Mouse (Mus musculus) erythroblast, adult 5-6 weeks (primary cell): ENCODE data around the gene Actl6a. TPM values are rescaled to one million over a fixed set of nuclear protein-coding genes. Genes with fewer than 3 reads are reported as not detected.
"Not testable (repeated sequence)": the region's sequence is repeated elsewhere in the genome, so short reads cannot be mapped to it uniquely, and the experiment has no call there.

Source experiments
- ATAC-seq: replicated peaks from 2 replicates; pipeline ENCODE4 v1.8.0; 2016; ENCODE audit warnings: moderate number of reproducible peaks, mild to moderate bottlenecking, moderate TSS enrichment, inconsistent platforms; ENCODE audit not compliant: poor library complexity, low FRiP score, severe bottlenecking
- total RNA-seq, 2 experiments: library from RNA; stranded (forward) in 1 of 2; stranded (reverse) in 1 of 2; fragments of 150-400 nt in 1 of 2; fragments of 200-764, 138-1000 nt in 1 of 2; gene quantifications; 2 replicates each; pipeline versions ENCODE4 v1.2.3 to v1.2.4; 2015 to 2017; ENCODE audit warnings: low replicate concordance in 2 of 2

Gene Actl6a
- total RNA-seq, 2 experiments from 2014 or later, result 22.0 to 49.2 TPM

DNA sequence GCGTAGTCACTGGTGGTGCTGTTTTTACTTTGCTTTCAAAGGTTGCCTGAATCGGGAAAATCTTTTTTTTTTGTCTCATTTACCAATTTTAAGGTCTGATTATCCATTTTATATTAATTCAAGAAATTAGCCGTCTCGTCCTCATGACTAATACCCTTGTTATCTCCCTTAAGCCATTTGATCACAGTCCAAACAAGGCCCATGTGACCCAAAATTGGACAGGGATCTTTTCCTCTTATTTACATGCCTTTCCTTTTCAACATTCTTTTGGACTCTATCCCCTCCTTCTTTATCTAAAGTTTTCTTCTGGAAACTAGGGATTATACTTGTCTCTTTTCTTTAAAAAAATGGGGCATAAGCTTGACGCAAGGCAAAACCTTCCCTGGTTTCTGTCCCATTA lies 14.3 kb upstream of the Actl6a start:
- ATAC-seq, result no peak

- no peak for ATAC-seq
Observed at GRCm38 (mm10) chr3:32694211-32694610, 11.9 kb upstream of the Actl6a start.

DNA sequence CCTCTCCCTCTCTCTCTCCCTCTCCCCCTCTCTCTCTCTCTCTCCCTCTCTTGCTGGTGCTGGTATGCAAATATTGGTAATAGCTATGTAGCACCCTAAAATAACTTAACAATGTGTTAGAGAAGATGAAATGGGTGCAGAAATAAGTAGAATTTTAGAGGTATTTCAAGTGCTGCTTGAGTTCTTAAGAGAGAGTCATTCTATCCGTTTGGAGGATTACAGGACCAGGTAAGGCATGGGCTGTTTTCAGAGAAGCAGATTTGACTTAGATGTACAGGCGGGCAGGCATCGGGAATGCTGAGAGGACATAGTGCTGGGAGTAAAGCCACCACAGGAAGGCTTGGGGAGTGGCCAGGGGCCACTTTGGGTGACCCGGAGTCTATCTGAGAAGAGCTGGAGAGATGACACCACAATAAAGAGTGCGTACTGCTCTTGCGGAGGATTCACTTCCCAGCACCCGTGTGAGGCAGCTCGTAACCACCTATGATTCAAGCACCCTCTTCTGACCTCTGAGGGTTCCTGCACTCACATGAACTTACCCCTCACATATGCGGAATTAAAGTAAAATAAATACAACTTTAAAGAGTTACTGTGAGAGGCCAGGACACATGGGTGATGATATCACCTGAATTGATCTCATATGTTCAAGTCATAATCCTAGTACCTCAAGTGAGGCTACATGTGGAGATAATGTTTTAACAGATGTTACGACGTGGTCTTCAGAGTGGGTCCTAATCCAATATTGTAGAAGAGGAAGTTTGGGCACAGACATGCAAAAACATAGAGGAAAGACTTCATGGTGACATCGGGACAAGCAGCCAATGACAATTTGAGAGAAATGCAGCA lies 11.1 kb upstream of the Actl6a start:
- no peak for ATAC-seq

- 0 out of 2 replicates have a peak, but pooled peaks have one; percentile 44 for ATAC-seq
Observed at GRCm38 (mm10) chr3:32695583-32695980, 10.5 kb upstream of the Actl6a start.

- peak; percentile 90 for ATAC-seq
Observed at GRCm38 (mm10) chr3:32698228-32698863, 7.8 kb upstream of the Actl6a start.

DNA sequence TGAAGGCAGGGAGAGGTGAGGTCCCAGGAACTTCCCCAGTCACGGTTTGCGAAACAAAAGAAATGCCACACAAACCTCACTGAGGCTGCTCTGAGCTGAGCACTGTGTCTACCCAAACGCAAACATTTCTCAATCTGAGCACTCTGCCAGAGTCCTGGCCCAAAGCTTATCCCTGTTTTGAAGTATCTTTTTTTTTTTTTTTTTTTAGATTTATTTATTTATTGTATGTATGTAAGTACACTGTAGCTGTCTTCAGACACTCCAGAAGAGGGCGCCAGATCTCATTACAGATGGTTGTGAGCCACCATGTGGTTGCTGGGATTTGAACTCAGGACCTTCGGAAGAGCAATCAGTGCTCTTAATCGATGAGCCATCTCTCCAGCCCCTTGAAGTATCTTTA lies 2.1 kb upstream of the Actl6a start:
- not testable (repeated sequence) for ATAC-seq

DNA sequence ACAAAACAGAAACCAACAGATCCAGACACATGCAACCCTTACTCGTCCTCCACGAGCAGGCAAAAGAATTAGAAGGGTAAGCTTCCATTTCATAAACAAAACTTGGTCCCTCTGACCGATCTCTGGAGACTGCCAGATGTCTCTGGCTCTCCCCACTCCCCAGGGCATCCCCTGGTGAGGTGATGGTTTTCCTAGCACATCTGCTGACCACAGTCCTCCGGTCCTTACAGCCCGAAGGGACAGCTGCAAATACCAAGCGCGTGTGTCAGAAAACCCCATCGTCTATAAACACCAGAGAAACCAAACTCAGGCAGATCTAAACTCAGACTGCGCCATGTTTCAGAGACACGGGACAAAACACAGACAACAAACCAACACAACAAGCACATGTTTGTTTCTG lies 1.5 kb upstream of the Actl6a start:
- ATAC-seq, result not testable (repeated sequence)

GRCm38 (mm10) chr3:32708052-32708367 lies 1.9 kb downstream of the Actl6a start:
- ATAC-seq, result no peak

DNA sequence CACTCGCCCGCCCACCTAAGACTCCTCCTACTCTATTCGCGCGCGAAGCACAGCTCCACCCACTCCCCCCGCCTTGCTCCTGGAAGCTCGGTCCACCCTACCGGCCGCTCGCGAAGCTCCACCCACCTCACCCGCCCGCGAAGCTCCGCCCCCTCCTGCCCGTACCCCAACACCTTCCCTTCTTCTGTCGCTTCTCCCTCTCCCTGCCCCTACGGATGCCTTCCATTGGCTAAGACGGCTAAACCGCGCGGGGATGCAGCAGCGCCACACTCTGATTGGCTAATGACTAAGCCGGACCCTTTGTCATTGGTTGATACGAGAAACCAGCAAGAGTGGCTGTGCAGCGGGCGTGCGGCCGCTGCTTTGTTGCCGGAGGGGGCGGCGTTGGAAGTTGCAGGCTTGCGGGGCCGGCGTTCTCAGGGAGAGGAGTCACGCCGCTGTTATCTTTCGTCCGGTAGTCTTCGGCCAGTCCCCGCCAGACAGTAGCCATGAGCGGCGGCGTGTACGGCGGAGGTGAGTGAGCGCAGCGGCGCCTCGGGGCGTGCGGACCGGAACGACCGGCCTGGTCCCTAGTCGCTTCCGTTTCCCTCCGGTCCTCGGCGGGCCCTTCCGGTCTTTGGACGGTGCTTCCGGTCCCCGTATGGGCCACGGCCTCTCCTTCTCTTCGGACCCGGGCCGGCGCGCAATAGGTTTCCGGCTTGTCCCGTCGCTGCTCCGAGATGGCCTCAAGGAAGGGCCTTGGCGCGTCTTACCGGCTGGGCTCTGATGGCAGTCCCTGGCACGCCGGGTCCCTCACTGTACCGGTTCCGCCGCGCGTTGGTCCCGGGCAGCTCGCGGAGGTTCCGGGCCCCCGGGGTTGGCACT lies 2.5 kb downstream of the Actl6a start:
- peak; percentile 97 for ATAC-seq

GRCm38 (mm10) chr3:32709388-32709787 lies 3.3 kb downstream of the Actl6a start:
- ATAC-seq, result no peak

DNA sequence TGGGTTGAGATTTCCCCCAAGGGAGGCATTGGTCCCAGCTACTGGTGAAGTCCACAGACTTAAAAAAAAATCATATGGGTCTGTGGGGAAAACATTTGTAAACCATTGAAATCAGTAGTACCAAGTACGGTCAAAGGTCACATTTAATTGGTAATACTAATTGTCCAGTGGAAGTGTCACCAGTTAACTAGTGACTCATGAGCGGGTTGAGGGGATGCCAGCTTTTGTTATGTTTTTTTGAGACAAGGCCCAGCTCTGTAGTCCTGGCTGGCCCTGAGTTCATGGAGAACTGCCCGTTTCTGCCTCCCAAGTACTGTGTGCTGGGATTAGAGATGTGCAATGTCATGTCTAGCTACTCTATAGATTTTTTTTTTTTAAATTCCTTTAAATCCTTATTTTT lies 7.6 kb downstream of the Actl6a start:
- ATAC-seq, result no peak

DNA sequence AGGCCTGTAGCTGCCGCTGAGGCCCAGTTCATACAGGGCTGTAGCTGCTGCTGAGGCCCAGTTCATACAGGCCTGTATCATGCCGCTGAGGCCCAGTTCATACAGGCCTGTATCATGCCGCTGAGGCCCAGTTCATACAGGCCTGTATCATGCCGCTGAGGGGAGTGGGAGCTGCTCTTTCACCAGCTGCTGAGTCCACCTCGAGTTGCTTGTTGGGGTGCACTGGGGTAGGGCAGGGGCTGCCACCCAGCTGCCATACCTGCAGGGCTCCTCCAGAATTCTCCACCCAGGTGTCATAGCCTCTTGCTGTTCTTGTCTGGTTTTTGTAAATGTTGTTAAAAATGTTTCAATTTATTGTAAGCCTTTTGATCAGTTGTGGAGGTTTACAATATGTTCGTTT lies 11.3 kb downstream of the Actl6a start:
- not testable (repeated sequence) for ATAC-seq

- no peak for ATAC-seq
Observed at GRCm38 (mm10) chr3:32718271-32718670, 12.2 kb downstream of the Actl6a start.

DNA sequence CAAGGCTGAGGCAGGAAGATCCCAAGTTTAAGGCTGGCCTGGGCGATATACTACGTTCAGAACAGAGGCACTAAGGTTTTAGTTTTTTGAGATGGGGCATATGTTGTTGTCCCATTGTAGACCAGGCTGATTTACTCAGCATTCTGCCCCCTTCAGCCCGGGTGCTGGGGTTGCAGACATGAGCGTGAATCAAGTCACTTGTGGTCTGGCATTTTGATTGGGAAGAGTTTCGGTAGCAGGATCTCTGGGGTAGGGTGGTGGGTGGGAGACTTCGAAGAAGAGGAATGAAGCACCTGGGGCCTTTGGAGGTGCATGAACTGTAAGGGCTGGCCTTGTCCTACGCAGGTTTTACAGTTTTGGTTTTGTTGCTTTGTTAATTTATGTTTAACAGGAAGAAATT lies 18.1 kb downstream of the Actl6a start:
- no peak for ATAC-seq

DNA sequence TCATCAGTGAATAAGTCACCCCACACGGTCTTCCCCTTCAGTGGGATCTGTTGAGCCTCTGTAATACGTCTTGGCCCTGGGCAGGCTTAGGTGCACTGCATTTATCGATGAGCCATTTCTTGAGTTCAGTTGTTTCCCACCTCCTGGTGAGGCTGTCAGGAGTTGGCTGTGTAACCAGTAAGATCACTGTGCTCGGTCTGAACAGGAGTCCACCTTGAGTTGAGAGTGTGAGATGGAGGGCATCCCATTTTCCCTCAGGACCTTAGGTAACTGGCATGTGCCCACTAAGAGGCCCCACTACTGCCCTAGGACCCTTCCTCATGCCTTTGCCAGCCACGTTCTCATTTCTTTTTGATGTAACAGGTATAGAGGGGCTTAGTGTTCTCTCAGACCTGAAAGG lies 19.9 kb downstream of the Actl6a start:
- no peak for ATAC-seq

- ATAC-seq, result no peak
Observed at GRCm38 (mm10) chr3:32727861-32728260, 21.8 kb downstream of the Actl6a start.

DNA sequence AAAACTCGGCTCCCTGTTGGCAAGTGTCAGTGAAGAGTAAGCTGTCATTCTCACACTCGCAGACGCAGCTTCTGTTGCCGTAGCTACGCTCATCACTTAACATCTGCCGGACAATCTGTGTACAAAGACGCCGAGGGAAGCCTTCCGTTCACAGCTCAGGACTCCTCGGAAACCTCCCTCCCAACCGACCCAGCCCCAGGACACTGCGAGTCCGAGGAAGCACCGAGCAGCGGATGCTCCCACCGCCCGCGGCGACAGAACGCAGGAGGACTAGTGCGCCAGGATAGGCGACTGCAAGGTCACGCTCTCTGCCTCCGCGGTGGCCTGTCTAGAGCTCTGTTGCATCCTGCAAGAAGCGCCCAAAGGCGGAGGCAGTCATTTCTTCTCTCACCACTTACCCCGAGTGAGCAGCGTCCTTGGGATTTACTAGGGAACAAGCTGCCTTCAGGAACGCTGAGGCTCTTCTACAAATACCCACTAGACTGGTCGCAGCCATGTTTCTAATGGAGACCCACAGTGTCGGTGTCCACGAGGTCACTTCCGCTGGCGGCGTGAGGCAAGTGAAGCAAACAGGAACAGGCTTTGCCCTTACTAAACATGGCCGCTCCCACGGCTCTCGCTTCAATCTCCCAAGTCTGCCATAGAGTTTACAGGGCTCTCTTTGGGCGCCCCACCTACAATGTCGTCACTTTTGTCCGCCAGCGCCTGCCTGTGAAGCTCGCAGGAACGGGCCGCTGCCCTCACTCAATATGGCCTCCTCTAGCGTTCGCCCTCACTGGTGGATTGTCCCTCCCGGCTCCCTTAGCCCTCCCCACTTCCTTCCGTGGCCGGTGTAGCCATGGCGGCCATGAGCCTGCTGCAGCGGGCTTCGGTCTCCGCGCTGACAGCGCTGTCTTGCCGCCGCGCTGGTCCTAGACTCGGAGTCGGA lies 30.4 kb downstream of the Actl6a start, which contains the start of gene Ndufb5:
TSS of gene Ndufb5 (plus strand) at position 747 of the 928 bp plus-strand sequence.
- ATAC-seq, result peak; percentile 97

- ATAC-seq, result peak; percentile 40
Observed at GRCm38 (mm10) chr3:32737172-32737655, 31.1 kb downstream of the Actl6a start, which contains the start of gene Mrpl47. Gene Mrpl47 (minus strand): TSS chr3:32737605.

DNA sequence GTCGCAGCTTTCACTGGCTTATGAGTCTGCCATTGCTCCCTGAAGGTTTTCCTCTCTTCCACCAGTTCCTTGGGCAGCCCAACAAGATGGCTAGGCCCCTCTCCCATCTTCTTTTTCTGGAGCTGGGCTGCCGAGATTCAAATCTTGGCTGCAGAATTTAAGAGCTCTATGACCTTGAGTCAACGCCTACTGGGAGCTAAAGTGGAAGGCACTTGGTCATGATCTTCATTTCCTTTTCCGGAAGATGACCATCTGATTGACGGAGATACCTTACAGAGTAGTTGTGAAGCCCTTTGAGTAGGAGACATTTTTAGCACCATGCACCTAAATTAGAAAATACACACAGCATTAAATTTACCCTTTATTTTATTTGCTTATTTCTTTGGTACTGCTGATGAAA lies 32.5 kb downstream of the Actl6a start:
- ATAC-seq, result no peak
